Mouse (Mus musculus) thymus, adult 2 months (tissue): ENCODE measurements around the gene Scgb1b24. TPM values are rescaled to one million over a fixed set of nuclear protein-coding genes. Genes with fewer than 3 reads are reported as not detected.

Experiments used
- DNase-seq: peaks from one replicate; pipeline ENCODE4 v3.0.0; 2021
- H3K27ac ChIP-seq: fragments of 200-500 bp; 2 replicates; pipeline ENCODE4 v1.5.1; 2012; ENCODE audit warnings: low read length, control low read depth; ENCODE audit not compliant: control insufficient read depth, insufficient read depth
- H3K27me3 ChIP-seq: fragments of 200-500 bp; 2 replicates; pipeline ENCODE4 v1.6.1; 2012; ENCODE audit warnings: mild to moderate bottlenecking, low read length, moderate library complexity, mixed read lengths; ENCODE audit not compliant: control insufficient read depth, insufficient read depth
- H3K36me3 ChIP-seq: fragments of 200-500 bp; 2 replicates; pipeline ENCODE4 v1.6.1; 2012; ENCODE audit warnings: mild to moderate bottlenecking, low read length, moderate library complexity; ENCODE audit not compliant: control insufficient read depth, insufficient read depth
- H3K4me1 ChIP-seq: fragments of 200-500 bp; replicated peaks from 2 replicates; pipeline ENCODE4 v1.6.1; 2012; ENCODE audit warnings: low read length; ENCODE audit not compliant: control insufficient read depth, insufficient read depth
- H3K4me3 ChIP-seq: fragments of 200-500 bp; 2 replicates; pipeline ENCODE4 v1.5.1; 2012; ENCODE audit warnings: mild to moderate bottlenecking, low read length, control low read depth, moderate library complexity; ENCODE audit not compliant: control insufficient read depth, insufficient read depth
- CTCF ChIP-seq: fragments of 200-500 bp; IDR thresholded peaks from 2 replicates; pipeline ENCODE4 v1.5.1; 2012; ENCODE audit warnings: mild to moderate bottlenecking, control low read depth, low read length, moderate library complexity, borderline replicate concordance; ENCODE audit not compliant: control insufficient read depth, poor library complexity, insufficient read depth; ENCODE audit errors: extremely low read depth
- POLR2A ChIP-seq: fragments of 200-500 bp; IDR thresholded peaks from 2 replicates; pipeline ENCODE4 v1.6.1; 2012; ENCODE audit warnings: mild to moderate bottlenecking, low read length, control low read depth, moderate library complexity; ENCODE audit not compliant: control insufficient read depth, poor library complexity, insufficient read depth; ENCODE audit errors: extremely low read depth
- WGBS: fragments of 180-500 bp; shearing (Covaris S2); methylation state at CpG from one replicate; pipeline ENCODE4 v1.1.7; 2018; 5-methylcytosine and 5-hydroxymethylcytosine counted together
- polyA plus RNA-seq: library from polyadenylated mRNA; depleted of rRNA; stranded (reverse); fragments of >200 nt; gene quantifications from 2 replicates; pipeline ENCODE4 v1.2.3, GENCODE M21; 2012; rRNA removed

Scgb1b24 gene
- polyA plus RNA-seq: not detected in 2 replicates

DNA sequence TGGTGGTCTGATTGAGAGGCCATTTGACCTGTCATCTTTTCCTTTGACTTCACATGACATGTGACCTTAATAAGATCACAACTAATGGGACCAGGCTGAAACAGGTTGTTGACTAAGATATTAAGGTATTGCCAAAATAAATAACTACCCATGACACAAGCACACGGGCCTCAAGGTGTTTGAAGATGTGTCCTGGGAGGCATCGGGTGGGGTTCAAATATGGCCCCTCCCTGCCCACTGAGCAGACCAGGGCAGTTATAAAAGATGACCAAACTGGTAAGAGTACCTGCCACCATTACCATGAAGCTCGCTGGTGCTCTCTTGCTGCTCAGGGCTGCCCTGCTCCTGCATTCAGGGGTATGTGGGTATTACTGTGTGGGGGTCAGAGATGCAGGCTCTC, at the start of gene Scgb1b24:
TSS of gene Scgb1b24 (plus strand) at position 301 of the 400 bp plus-strand sequence.
- H3K27ac ChIP-seq: no peak within 1 kb of the TSS
- H3K36me3 ChIP-seq: no peaks in the 10 kb centered on the region
- 87% methylated on average over 3 of the region's 3 CpGs for WGBS
- no peak within 1 kb of the TSS for H3K4me3 ChIP-seq
- no peak for DNase-seq
- no peak for TF ChIP-seq CTCF
- TF ChIP-seq POLR2A: no peak
- no peaks in the 10 kb centered on the region for H3K4me1 ChIP-seq
- no peaks in the 10 kb centered on the region for H3K27me3 ChIP-seq

DNA sequence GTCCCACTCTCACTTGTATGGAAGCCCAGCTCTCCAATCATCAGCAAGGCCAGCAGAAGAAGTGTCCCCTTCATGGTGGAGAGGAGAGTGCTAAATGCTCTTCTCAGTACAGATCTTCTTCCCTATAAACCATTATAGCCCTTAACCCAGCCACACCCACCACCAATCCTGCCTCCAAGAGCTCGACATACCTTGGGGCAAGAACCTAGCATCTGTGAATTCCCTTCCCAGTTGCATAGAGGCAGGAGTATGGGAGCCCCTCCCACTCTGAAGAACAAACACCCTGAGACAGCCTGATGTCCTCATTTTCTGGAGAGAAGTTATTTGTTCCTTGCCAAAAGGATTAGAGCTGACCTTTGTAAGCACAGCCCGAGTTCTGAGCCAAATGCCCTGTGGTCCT, 4.4 kb upstream of the Scgb1b24 start, which contains the start of gene Scgb2b24:
TSS of gene Scgb2b24 (minus strand) at position 101 of the 400 bp plus-strand sequence.
- Histone ChIP-seq H3K27ac (no peak within 1 kb of the TSS), H3K4me3 (no peak within 1 kb of the TSS), H3K27me3 (no peaks in the 10 kb centered on the region), H3K36me3 (no peaks in the 10 kb centered on the region), H3K4me1 (no peaks in the 10 kb centered on the region)
- TF ChIP-seq POLR2A (no peak), CTCF (no peak)
- no peak for DNase-seq
- WGBS: 90% methylated on average over 2 of the region's 2 CpGs

Other genes starting within 250 kb of the Scgb1b24 start
- gene Scgb2b21, start 223.3 kb upstream of the Scgb1b24 start, polyA plus RNA-seq: not detected in 2 replicates
- gene Scgb2b24, start 4.5 kb upstream of the Scgb1b24 start, polyA plus RNA-seq: not detected in 2 replicates
- gene Scgb2b26, start 201.2 kb downstream of the Scgb1b24 start, polyA plus RNA-seq: not detected in 2 replicates